Mouse (Mus musculus) midbrain, postnatal 0 days (tissue): ENCODE measurements at regions not wholly inside any gene's neighbourhood (a gene's known extent, or its start where the extent isn't known, plus 50 kb on each side); places are given as distances from the start of the nearest gene placed in this dataset.

Experiments used
- ATAC-seq: fragments of 200-750 bp; cut with Nextera tagmentation; 2 replicates; pipeline ENCODE4 v1.8.0; 2017; ENCODE audit warnings: moderate number of reproducible peaks, mild to moderate bottlenecking, moderate TSS enrichment, moderate library complexity; ENCODE audit not compliant: low FRiP score
- DNase-seq: peaks from one replicate; pipeline ENCODE4 v3.0.0-alpha.2; 2015; ENCODE audit warnings: low spot score
- H3K27ac ChIP-seq: fragments of 300-500 bp; sonication (generic); 2 replicates; pipeline ENCODE4 v1.5.1; 2014; ENCODE audit warnings: low read depth, mild to moderate bottlenecking, low read length, mixed read lengths
- H3K27me3 ChIP-seq: fragments of 300-500 bp; sonication (generic); 2 replicates; pipeline ENCODE4 v1.6.1; 2014; ENCODE audit warnings: low read length, control low read depth, mixed read lengths; ENCODE audit not compliant: insufficient read depth
- H3K36me3 ChIP-seq: fragments of 300-500 bp; sonication (generic); 2 replicates; pipeline ENCODE4 v1.6.1; 2014; ENCODE audit warnings: low read length, control low read depth, mixed read lengths; ENCODE audit not compliant: insufficient read depth
- H3K4me1 ChIP-seq: fragments of 300-500 bp; sonication (generic); 2 replicates; pipeline ENCODE4 v1.6.1; 2014; ENCODE audit warnings: mild to moderate bottlenecking, control low read depth, antibody characterized with exemption, low read length, mixed read lengths; ENCODE audit not compliant: insufficient read depth
- H3K4me2 ChIP-seq: fragments of 300-500 bp; sonication (generic); 2 replicates; pipeline ENCODE4 v1.6.1; 2014; ENCODE audit warnings: low read depth, mild to moderate bottlenecking, low read length, mixed read lengths; ENCODE audit not compliant: poor library complexity, severe bottlenecking
- H3K4me3 ChIP-seq: fragments of 300-500 bp; sonication (generic); 2 replicates; pipeline ENCODE4 v1.5.1; 2014; ENCODE audit warnings: low read depth, mild to moderate bottlenecking, low read length, moderate library complexity
- H3K9ac ChIP-seq: fragments of 300-500 bp; sonication (generic); replicated peaks from 2 replicates; pipeline ENCODE4 v1.6.1; 2014; ENCODE audit warnings: mild to moderate bottlenecking, low read length, moderate library complexity, mixed read lengths; ENCODE audit not compliant: poor library complexity, severe bottlenecking
- H3K9me3 ChIP-seq: fragments of 300-500 bp; sonication (generic); 2 replicates; pipeline ENCODE4 v1.6.1; 2016; ENCODE audit warnings: low read length, control low read depth
- CTCF ChIP-seq: IDR thresholded peaks from 2 replicates; pipeline ENCODE4 v1.5.1; 2016; ENCODE audit warnings: antibody characterized with exemption, mild to moderate bottlenecking
- WGBS: fragments of 180-500 bp; shearing (Covaris S2); extraction: QIAGEN DNeasy Blood & Tissue Kit; methylation state at CpG from one replicate; pipeline ENCODE4 v1.1.7; 2014; 5-methylcytosine and 5-hydroxymethylcytosine counted together

GRCm38 (mm10) chr7:75360874-75361273 lies 51.8 kb upstream of the Sv2b start:
- Histone ChIP-seq H3K4me2 (no peak overlapping the region), H3K4me1 (no peaks in the 10 kb centered on the region), H3K9ac (no peak overlapping the region), H3K4me3 (no peak overlapping the region), H3K27ac (no peak overlapping the region), H3K9me3 (no peaks in the 10 kb centered on the region), H3K27me3 (no peaks in the 10 kb centered on the region), H3K36me3 (no peaks in the 10 kb centered on the region)
- ATAC-seq (no peak), DNase-seq (peak; percentile 55)
- 24% methylated on average over 6 of the region's 6 CpGs for WGBS
- TF ChIP-seq CTCF = no peak

GRCm38 (mm10) chr7:75362541-75362940 lies 53.5 kb upstream of the Sv2b start:
- H3K4me2 ChIP-seq = no peak overlapping the region
- H3K9ac ChIP-seq = no peak overlapping the region
- no peaks in the 10 kb centered on the region for H3K27me3 ChIP-seq
- ATAC-seq (no peak), DNase-seq (no peak)
- no peak overlapping the region for H3K4me3 ChIP-seq
- no peak for TF ChIP-seq CTCF
- H3K36me3 ChIP-seq = no peaks in the 10 kb centered on the region
- no peaks in the 10 kb centered on the region for H3K9me3 ChIP-seq
- no peaks in the 10 kb centered on the region for H3K4me1 ChIP-seq
- H3K27ac ChIP-seq = no peak overlapping the region
- WGBS = 85% methylated on average over 6 of the region's 6 CpGs

- no peak overlapping the region for H3K27ac ChIP-seq
- no peaks in the 10 kb centered on the region for H3K27me3 ChIP-seq
- H3K9ac ChIP-seq = no peak overlapping the region
- H3K4me2 ChIP-seq = no peak overlapping the region
- no peak overlapping the region for H3K4me3 ChIP-seq
- TF ChIP-seq CTCF = no peak
- 38% methylated on average over 3 of the region's 3 CpGs for WGBS
- H3K36me3 ChIP-seq = no peaks in the 10 kb centered on the region
- no peaks in the 10 kb centered on the region for H3K9me3 ChIP-seq
- DNase-seq (no peak), ATAC-seq (no peak)
- no peaks in the 10 kb centered on the region for H3K4me1 ChIP-seq
These were observed 56.4 kb upstream of the Sv2b start for GRCm38 (mm10) chr7:75365480-75365879.

GRCm38 (mm10) chr7:75366285-75366882 lies 57.3 kb upstream of the Sv2b start:
- DNase-seq = peak; percentile 89
- Histone ChIP-seq H3K27me3 (no peaks in the 10 kb centered on the region), H3K36me3 (no peaks in the 10 kb centered on the region), H3K9ac (no peak overlapping the region), H3K27ac (no peak overlapping the region), H3K4me2 (0 out of 2 replicates have a peak overlapping the region, but pooled peaks have one; percentile 18), H3K9me3 (no peaks in the 10 kb centered on the region), H3K4me3 (no peak overlapping the region), H3K4me1 (no peaks in the 10 kb centered on the region)
- peak; percentile 100 for TF ChIP-seq CTCF
- ATAC-seq = peak; percentile 68; the same call in 1 of the 2 replicates
- WGBS = 4% methylated on average over 8 of the region's 8 CpGs

GRCm38 (mm10) chr7:75368315-75368714 lies 59.3 kb upstream of the Sv2b start:
- H3K27ac ChIP-seq = no peak overlapping the region
- no peak overlapping the region for H3K4me3 ChIP-seq
- H3K9me3 ChIP-seq = no peaks in the 10 kb centered on the region
- no peak overlapping the region for H3K4me2 ChIP-seq
- H3K9ac ChIP-seq = no peak overlapping the region
- H3K36me3 ChIP-seq = no peaks in the 10 kb centered on the region
- 81% methylated on average over 9 of the region's 9 CpGs for WGBS
- H3K27me3 ChIP-seq = no peaks in the 10 kb centered on the region
- ATAC-seq (no peak), DNase-seq (no peak)
- no peak for TF ChIP-seq CTCF
- H3K4me1 ChIP-seq = no peaks in the 10 kb centered on the region

GRCm38 (mm10) chr7:75369366-75369765 lies 60.3 kb upstream of the Sv2b start:
- DNase-seq (no peak), ATAC-seq (0 out of 2 replicates have a peak, but pooled peaks have one; percentile 24)
- no peaks in the 10 kb centered on the region for H3K4me1 ChIP-seq
- H3K9me3 ChIP-seq = no peaks in the 10 kb centered on the region
- H3K4me2 ChIP-seq = no peak overlapping the region
- H3K27me3 ChIP-seq = no peaks in the 10 kb centered on the region
- H3K9ac ChIP-seq = no peak overlapping the region
- no peaks in the 10 kb centered on the region for H3K36me3 ChIP-seq
- WGBS = 53% methylated on average over 4 of the region's 4 CpGs
- no peak overlapping the region for H3K4me3 ChIP-seq
- no peak overlapping the region for H3K27ac ChIP-seq
- no peak for TF ChIP-seq CTCF
